Mouse (Mus musculus) liver, postnatal 0 days (tissue): Measurements from ENCODE around the gene Spata18. TPM values are rescaled to one million over a fixed set of nuclear protein-coding genes. Genes with fewer than 3 reads are reported as not detected.

Experiments
- ATAC-seq: fragments of 200-750 bp; cut with Nextera tagmentation; 2 replicates; pipeline ENCODE4 v1.8.0; 2017; ENCODE audit warnings: mild to moderate bottlenecking, moderate library complexity
- DNase-seq: peaks from one replicate; pipeline ENCODE4 v3.0.0-alpha.2; 2016
- H3K27ac ChIP-seq: fragments of 300-500 bp; sonication (generic); 2 replicates; pipeline ENCODE4 v1.5.1; 2014; ENCODE audit warnings: antibody characterized with exemption, moderate library complexity, mild to moderate bottlenecking, low read depth
- H3K27me3 ChIP-seq: fragments of 300-500 bp; sonication (generic); 2 replicates; pipeline ENCODE4 v1.6.1; 2014; ENCODE audit warnings: low read length, control low read depth, mixed read lengths; ENCODE audit not compliant: insufficient read depth
- H3K36me3 ChIP-seq: fragments of 300-500 bp; sonication (generic); replicated peaks from 2 replicates; pipeline ENCODE4 v1.6.1; 2014; ENCODE audit warnings: mild to moderate bottlenecking, control low read depth, low read length, moderate library complexity, mixed read lengths; ENCODE audit not compliant: insufficient read depth
- H3K4me1 ChIP-seq: fragments of 300-500 bp; sonication (generic); 2 replicates; pipeline ENCODE4 v1.6.1; 2014; ENCODE audit warnings: antibody characterized with exemption, mild to moderate bottlenecking, control low read depth; ENCODE audit not compliant: insufficient read depth
- H3K4me2 ChIP-seq: fragments of 300-500 bp; sonication (generic); 2 replicates; pipeline ENCODE4 v1.6.1; 2014; ENCODE audit warnings: low read depth, mild to moderate bottlenecking, low read length, moderate library complexity, mixed read lengths
- H3K4me3 ChIP-seq: fragments of 300-500 bp; sonication (generic); 2 replicates; pipeline ENCODE4 v1.5.1; 2014; ENCODE audit warnings: low read depth, low read length
- H3K9ac ChIP-seq: fragments of 300-500 bp; sonication (generic); replicated peaks from 2 replicates; pipeline ENCODE4 v1.6.1; 2014; ENCODE audit warnings: mild to moderate bottlenecking, moderate library complexity
- H3K9me3 ChIP-seq: fragments of 300-500 bp; sonication (generic); 2 replicates; pipeline ENCODE4 v1.6.1; 2016; ENCODE audit warnings: mild to moderate bottlenecking, control low read depth, low read length, mixed read lengths
- CTCF ChIP-seq: sonication (generic); IDR thresholded peaks from 2 replicates; pipeline ENCODE4 v1.5.1; 2016; ENCODE audit warnings: antibody characterized with exemption, low read depth
- EP300 ChIP-seq: IDR thresholded peaks from 2 replicates; pipeline ENCODE4 v1.6.1; 2016; ENCODE audit warnings: antibody characterized with exemption, low read depth, mild to moderate bottlenecking
- WGBS: fragments of 180-500 bp; shearing (Covaris S2); extraction: QIAGEN DNeasy Blood & Tissue Kit; methylation state at CpG from one replicate; pipeline ENCODE4 v1.1.7; 2014; ENCODE audit not compliant: insufficient replicate concordance; 5-methylcytosine and 5-hydroxymethylcytosine counted together
- polyA plus RNA-seq: library from polyadenylated mRNA; unstranded; fragments of >200 nt; fragmentation: Nextera tagmentation; extraction: Ambion mirVana; gene quantifications from 2 replicates; pipeline ENCODE4 v1.2.1, GENCODE M21; 2015

Spata18 gene
- polyA plus RNA-seq, 1 experiment from 2014 or later, result not detected

DNA sequence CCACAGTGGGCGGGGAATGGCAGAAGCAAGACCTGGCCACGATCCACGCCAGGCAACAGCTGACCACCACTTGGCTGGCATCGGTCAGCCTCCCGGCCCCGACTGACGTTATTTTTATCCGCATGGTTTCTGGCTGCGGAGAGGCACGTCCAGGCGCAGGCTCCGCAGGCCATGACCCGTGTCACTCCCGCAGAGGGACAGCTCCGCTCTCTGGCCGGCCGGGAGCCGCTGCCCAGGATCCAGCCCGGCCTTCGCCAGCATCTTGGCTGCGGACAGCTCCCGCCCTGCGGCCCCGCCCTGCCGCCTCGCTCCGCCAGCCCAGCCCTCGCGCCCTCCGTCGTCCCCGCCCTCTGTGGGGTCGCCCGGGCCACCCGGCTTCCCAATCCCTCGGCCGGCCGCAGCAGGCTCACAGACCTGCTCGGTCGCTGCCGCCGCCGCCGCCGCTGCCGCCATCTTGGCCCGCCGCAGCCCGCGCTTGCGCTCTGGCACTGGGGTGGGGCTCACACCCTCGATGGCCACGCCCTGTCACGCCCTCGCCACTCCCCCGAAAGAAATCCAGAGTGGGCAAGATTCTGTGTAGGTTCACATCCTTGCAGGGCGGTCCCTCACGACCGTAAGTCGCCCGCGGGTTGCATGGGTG, 3.8 kb upstream of the Spata18 start, which contains the start of gene Sgcb:
Gene Sgcb (minus strand): TSS at position 530 of the 640 bp plus-strand sequence.
- peak; percentile 87 for DNase-seq
- Histone ChIP-seq H3K4me2 (peak within 1 kb of the TSS; percentile 84), H3K9ac (peak within 1 kb of the TSS; percentile 62), H3K9me3 (no peaks in the 10 kb centered on the region), H3K4me1 (peaks cover 15% of the 10 kb centered on the region), H3K27ac (no peak within 1 kb of the TSS), H3K4me3 (peak within 1 kb of the TSS; percentile 69), H3K36me3 (no peaks in the 10 kb centered on the region), H3K27me3 (peaks cover 52% of the 10 kb centered on the region)
- no peak for TF ChIP-seq CTCF
- no peak for TF ChIP-seq EP300
- ATAC-seq, result peak; percentile 88
- 1% methylated on average over 46 of the region's 62 CpGs for WGBS

DNA sequence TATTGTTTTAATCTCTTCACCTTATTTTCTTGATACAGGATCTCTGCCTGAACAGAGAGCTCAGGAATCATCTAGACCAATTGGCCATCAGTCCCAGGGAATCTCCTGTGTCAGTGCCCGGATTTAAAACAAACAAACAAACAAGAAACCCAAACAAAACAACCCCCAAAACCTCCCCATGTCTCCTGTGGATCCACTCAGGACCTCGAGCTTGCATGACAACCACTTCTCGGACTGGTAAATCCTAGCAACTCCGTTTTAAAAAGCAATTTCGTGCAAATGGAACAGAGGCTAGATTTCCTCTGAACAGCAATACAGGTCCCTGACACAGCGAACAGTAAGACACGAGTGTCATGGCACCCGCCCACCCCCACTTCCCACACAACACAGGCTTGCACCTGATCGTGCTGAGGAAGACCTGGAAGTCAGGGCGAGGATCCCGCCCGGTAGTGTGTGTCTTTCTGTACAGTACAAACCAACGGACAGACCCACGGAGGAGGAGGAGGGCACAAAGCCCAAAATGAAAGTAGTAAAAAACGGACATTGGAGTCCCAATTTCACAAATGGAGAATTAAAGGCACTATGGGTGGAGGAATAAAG, 714 bp upstream of the Spata18 start:
- peaks cover 68% of the 10 kb centered on the region for H3K27me3 ChIP-seq
- ATAC-seq (no peak), DNase-seq (no peak)
- no peak for TF ChIP-seq CTCF
- TF ChIP-seq EP300, result no peak
- peaks cover 15% of the 10 kb centered on the region for H3K4me1 ChIP-seq
- H3K4me2 ChIP-seq, result peak overlapping the region; percentile 77
- H3K4me3 ChIP-seq, result peak overlapping the region; percentile 51
- 2% methylated on average over 15 of the region's 15 CpGs for WGBS
- H3K27ac ChIP-seq, result no peak overlapping the region
- no peaks in the 10 kb centered on the region for H3K36me3 ChIP-seq
- H3K9ac ChIP-seq, result no peak overlapping the region; the same call in 1 of the 2 replicates
- no peaks in the 10 kb centered on the region for H3K9me3 ChIP-seq

DNA sequence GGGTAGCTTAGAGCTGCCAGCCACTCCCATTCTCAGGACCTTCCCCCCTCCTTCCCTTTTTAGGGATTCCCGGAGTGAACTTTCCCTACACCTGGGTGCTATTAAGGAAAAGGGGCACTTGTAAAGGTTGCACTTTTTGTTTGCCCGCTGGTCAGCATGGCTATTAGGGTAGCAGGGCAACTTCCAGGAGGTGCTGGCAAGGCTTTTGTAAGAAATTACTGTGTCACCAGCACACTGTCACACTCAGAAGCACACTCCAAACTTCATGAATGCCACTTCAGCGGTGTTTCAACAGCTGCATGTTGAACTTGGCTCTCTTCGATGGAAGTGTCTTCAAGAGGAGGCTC, 649 bp downstream of the Spata18 start:
- TF ChIP-seq CTCF, result no peak
- TF ChIP-seq EP300, result no peak
- Histone ChIP-seq H3K9ac (no peak overlapping the region), H3K36me3 (no peaks in the 10 kb centered on the region), H3K27me3 (peaks cover 71% of the 10 kb centered on the region), H3K4me3 (peak overlapping the region; percentile 51), H3K9me3 (no peaks in the 10 kb centered on the region), H3K4me1 (peaks cover 15% of the 10 kb centered on the region), H3K27ac (no peak overlapping the region), H3K4me2 (peak overlapping the region; percentile 77; the same call in 1 of the 2 replicates)
- WGBS, result 5% methylated on average over 4 of the region's 4 CpGs
- DNase-seq (no peak), ATAC-seq (no peak)

DNA sequence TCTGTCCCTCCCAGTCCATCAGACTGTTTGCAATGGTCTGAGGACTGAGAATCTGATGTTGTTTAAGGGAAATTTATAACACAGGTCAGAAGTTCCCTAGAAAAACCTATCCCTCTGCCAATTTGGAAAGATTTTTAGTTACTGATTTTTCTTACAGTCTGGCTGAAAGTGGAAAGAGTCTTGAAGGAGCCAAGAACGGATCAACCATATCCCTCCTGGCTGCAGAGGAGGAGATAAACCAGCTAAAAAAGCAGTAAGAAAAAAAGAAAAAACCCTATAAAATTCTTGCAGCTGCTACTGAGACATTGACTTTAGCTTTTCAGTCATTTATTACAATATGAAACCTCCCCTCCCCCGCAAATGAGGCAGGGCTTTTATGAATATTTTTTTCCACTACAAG, 15.5 kb downstream of the Spata18 start:
- Histone ChIP-seq H3K27me3 (no peaks in the 10 kb centered on the region), H3K9me3 (no peaks in the 10 kb centered on the region), H3K9ac (no peak overlapping the region), H3K36me3 (no peaks in the 10 kb centered on the region), H3K27ac (no peak overlapping the region), H3K4me2 (no peak overlapping the region), H3K4me3 (no peak overlapping the region), H3K4me1 (no peaks in the 10 kb centered on the region)
- ATAC-seq (no peak), DNase-seq (no peak)
- WGBS, result 81% methylated on average over 2 of the region's 2 CpGs
- TF ChIP-seq EP300, result no peak
- TF ChIP-seq CTCF, result no peak

DNA sequence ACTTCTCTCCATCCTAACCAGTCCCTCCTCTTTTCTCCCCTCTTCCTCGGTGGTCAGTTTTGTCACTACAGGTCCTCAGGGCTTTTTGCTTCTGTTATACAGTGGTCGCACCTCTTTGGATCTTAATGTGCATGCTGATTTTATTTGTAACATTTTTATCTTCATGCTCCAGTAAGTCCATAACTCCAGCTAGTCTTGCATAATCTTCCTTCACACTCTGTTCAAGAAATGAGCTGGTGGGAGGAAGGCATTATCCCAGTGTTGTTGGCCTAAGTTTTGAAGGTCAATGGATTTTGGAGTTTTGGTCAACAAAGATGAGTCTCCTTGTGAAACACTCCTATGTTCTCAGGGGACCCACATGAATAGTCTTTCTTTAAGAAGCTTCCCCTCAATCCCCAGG, 16.7 kb downstream of the Spata18 start:
- ATAC-seq (no peak), DNase-seq (no peak)
- H3K4me2 ChIP-seq, result no peak overlapping the region
- TF ChIP-seq EP300, result no peak
- no peak for TF ChIP-seq CTCF
- H3K4me3 ChIP-seq, result no peak overlapping the region
- H3K9me3 ChIP-seq, result no peaks in the 10 kb centered on the region
- no peak overlapping the region for H3K27ac ChIP-seq
- no peaks in the 10 kb centered on the region for H3K36me3 ChIP-seq
- WGBS, result 62% methylated on average over 2 of the region's 2 CpGs
- H3K9ac ChIP-seq, result no peak overlapping the region
- H3K4me1 ChIP-seq, result no peaks in the 10 kb centered on the region
- H3K27me3 ChIP-seq, result no peaks in the 10 kb centered on the region

DNA sequence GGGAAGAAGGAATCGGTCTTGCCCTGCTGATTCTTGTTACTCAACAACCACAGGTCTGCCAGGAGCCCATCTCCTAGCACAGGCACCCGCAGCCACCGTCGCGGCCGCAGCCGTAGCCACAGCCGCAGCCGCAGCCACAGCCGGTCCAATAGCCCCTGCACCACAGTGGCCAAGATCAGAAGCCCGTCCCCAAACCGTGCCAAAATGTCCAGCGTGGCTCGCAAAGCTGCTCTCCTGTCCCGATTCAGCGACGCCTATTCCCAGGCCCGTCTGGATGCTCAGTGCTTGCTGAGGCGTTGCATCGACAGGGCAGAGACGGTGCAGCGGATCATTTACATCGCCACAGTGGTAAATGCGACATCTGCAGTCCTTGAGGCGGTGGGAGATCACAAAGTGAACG, 18.2 kb downstream of the Spata18 start:
- TF ChIP-seq CTCF, result no peak
- TF ChIP-seq EP300, result no peak
- ATAC-seq (no peak), DNase-seq (no peak)
- Histone ChIP-seq H3K9me3 (no peaks in the 10 kb centered on the region), H3K4me1 (no peaks in the 10 kb centered on the region), H3K27me3 (no peaks in the 10 kb centered on the region), H3K36me3 (no peaks in the 10 kb centered on the region), H3K27ac (no peak overlapping the region), H3K4me3 (no peak overlapping the region), H3K9ac (no peak overlapping the region), H3K4me2 (no peak overlapping the region)
- 52% methylated on average over 26 of the region's 26 CpGs for WGBS
